Mouse (Mus musculus) CH12.LX (cell line): ENCODE measurements around the gene Krt20. TPM values are rescaled to one million over a fixed set of nuclear protein-coding genes. Genes with fewer than 3 reads are reported as not detected.

Experiments used
- DNase-seq: peaks from one replicate; pipeline ENCODE4 v3.0.0-alpha.2; 2013; ENCODE audit errors: extremely low read depth
- H3K27ac ChIP-seq: 2 replicates; pipeline ENCODE4 v1.5.1; 2012; ENCODE audit warnings: low read depth, mild to moderate bottlenecking, control low read depth, moderate library complexity; ENCODE audit not compliant: insufficient read depth
- H3K27me3 ChIP-seq: replicated peaks from 2 replicates; pipeline ENCODE3; 2012; ENCODE audit warnings: inconsistent platforms
- H3K36me3 ChIP-seq, 2 experiments: replicated peaks in 1 of 2; 2 replicates each; pipeline versions ENCODE3 to v1.6.1; 2012; ENCODE audit warnings: inconsistent platforms in 1 of 2, low read length in 1 of 2, mild to moderate bottlenecking in 1 of 2, mixed read lengths in 1 of 2, moderate library complexity in 1 of 2; ENCODE audit not compliant: control insufficient read depth in 1 of 2, insufficient read depth in 1 of 2
- H3K4me1 ChIP-seq, 2 experiments: 2 replicates each; pipeline ENCODE4 v1.6.1; 2012; ENCODE audit warnings: inconsistent platforms in 1 of 2, moderate library complexity in 1 of 2; ENCODE audit not compliant: insufficient read depth in 2 of 2, control insufficient read depth in 1 of 2
- H3K4me2 ChIP-seq: 2 replicates; pipeline ENCODE4 v1.6.1; 2012; ENCODE audit warnings: low read depth, mild to moderate bottlenecking, control low read depth; ENCODE audit not compliant: poor library complexity, insufficient read depth, severe bottlenecking
- H3K4me3 ChIP-seq, 3 experiments: fragments of 150-350 bp in 1 of 3; sonication (generic) in 1 of 3; replicated peaks in 1 of 3; 2 replicates each; pipeline versions ENCODE3 to v1.5.1; 2011 to 2012; ENCODE audit warnings: low read depth in 2 of 3, low read length in 2 of 3, mild to moderate bottlenecking in 2 of 3, moderate library complexity in 2 of 3, control low read depth in 1 of 3, improper control_type of control experiment in 1 of 3, inconsistent platforms in 1 of 3, mixed read lengths in 1 of 3; ENCODE audit not compliant: poor library complexity in 1 of 3
- H3K79me2 ChIP-seq: replicated peaks from 2 replicates; pipeline ENCODE4 v1.6.1; 2012; ENCODE audit warnings: mild to moderate bottlenecking, moderate library complexity; ENCODE audit not compliant: control insufficient read depth, poor library complexity, insufficient read depth, severe bottlenecking; ENCODE audit errors: extremely low read depth
- H3K9ac ChIP-seq: 2 replicates; pipeline ENCODE4 v1.6.1; 2012; ENCODE audit warnings: low read depth, mild to moderate bottlenecking, control low read depth, moderate library complexity; ENCODE audit not compliant: insufficient read depth
- H3K9me3 ChIP-seq: replicated peaks from 2 replicates; pipeline ENCODE3; 2012; ENCODE audit warnings: low read length, inconsistent platforms, mixed read lengths
- BHLHE40 ChIP-seq: IDR thresholded peaks from 2 replicates; pipeline ENCODE4 v1.6.1; 2011; ENCODE audit warnings: mild to moderate bottlenecking, low read depth, low read length, improper control_type of control experiment
- CHD1 ChIP-seq: IDR thresholded peaks from 2 replicates; pipeline ENCODE4 v1.6.1; 2012; ENCODE audit warnings: low read depth, low read length, improper control_type of control experiment, inconsistent platforms
- CHD2 ChIP-seq: IDR thresholded peaks from 2 replicates; pipeline ENCODE4 v1.6.1; 2011; ENCODE audit warnings: low read length, improper control_type of control experiment
- CTCF ChIP-seq, 2 experiments: IDR thresholded peaks in 1 of 2; conservative IDR thresholded peaks in 1 of 2; 2 replicates each; pipeline ENCODE4 v1.5.1; 2011 to 2012; ENCODE audit warnings: low read depth in 2 of 2, low read length in 2 of 2, improper control_type of control experiment in 1 of 2, inconsistent platforms in 1 of 2, mild to moderate bottlenecking in 1 of 2, moderate library complexity in 1 of 2
- E2F4 ChIP-seq: IDR thresholded peaks from 2 replicates; pipeline ENCODE4 v1.6.1; 2011; ENCODE audit warnings: low read depth, low read length, improper control_type of control experiment; ENCODE audit not compliant: insufficient replicate concordance
- ELF1 ChIP-seq: IDR thresholded peaks from 2 replicates; pipeline ENCODE4 v1.6.1; 2014; ENCODE audit warnings: low read depth, mild to moderate bottlenecking, inconsistent platforms, low read length, improper control_type of control experiment
- HCFC1 ChIP-seq: IDR thresholded peaks from 2 replicates; pipeline ENCODE4 v1.6.1; 2012; ENCODE audit warnings: low read depth, mild to moderate bottlenecking, inconsistent platforms, low read length, improper control_type of control experiment
- IRF4 ChIP-seq: IDR thresholded peaks from 2 replicates; pipeline ENCODE4 v1.6.1; 2014; ENCODE audit warnings: low read depth, mild to moderate bottlenecking, inconsistent platforms, low read length, improper control_type of control experiment
- JUND ChIP-seq: conservative IDR thresholded peaks from 2 replicates; pipeline ENCODE4 v1.6.1; 2011; ENCODE audit warnings: low read depth, low read length, improper control_type of control experiment
- KAT2A ChIP-seq: IDR thresholded peaks from 2 replicates; pipeline ENCODE4 v1.6.1; 2012; ENCODE audit warnings: low read length, improper control_type of control experiment, inconsistent platforms; ENCODE audit not compliant: insufficient replicate concordance
- MAFK ChIP-seq: IDR thresholded peaks from 2 replicates; pipeline ENCODE4 v1.6.1; 2011; ENCODE audit warnings: low read length, improper control_type of control experiment; ENCODE audit not compliant: insufficient replicate concordance
- MAX ChIP-seq: IDR thresholded peaks from 2 replicates; pipeline ENCODE4 v1.6.1; 2011; ENCODE audit warnings: low read length, improper control_type of control experiment
- MAZ ChIP-seq: IDR thresholded peaks from 2 replicates; pipeline ENCODE4 v1.6.1; 2012; ENCODE audit warnings: low read depth, mild to moderate bottlenecking, inconsistent platforms, low read length, improper control_type of control experiment, moderate library complexity
- MXI1 ChIP-seq: IDR thresholded peaks from 2 replicates; pipeline ENCODE4 v1.6.1; 2011; ENCODE audit warnings: mild to moderate bottlenecking, low read depth, low read length, improper control_type of control experiment
- MYC ChIP-seq: IDR thresholded peaks from 2 replicates; pipeline ENCODE4 v1.6.1; 2011; ENCODE audit warnings: low read depth, mild to moderate bottlenecking, improper control_type of control experiment, low read length
- NELFE ChIP-seq: IDR thresholded peaks from 2 replicates; pipeline ENCODE4 v1.6.1; 2011; ENCODE audit warnings: low read depth, low read length, improper control_type of control experiment
- NRF1 ChIP-seq: IDR thresholded peaks from 2 replicates; pipeline ENCODE4 v1.6.1; 2014; ENCODE audit warnings: low read depth, mild to moderate bottlenecking, inconsistent platforms, low read length, improper control_type of control experiment, moderate library complexity
- POLR2A ChIP-seq: IDR thresholded peaks from 2 replicates; pipeline ENCODE4 v1.6.1; 2011; ENCODE audit warnings: low read depth, mild to moderate bottlenecking, improper control_type of control experiment, low read length
- POLR2AphosphoS2 ChIP-seq: IDR thresholded peaks from 2 replicates; pipeline ENCODE4 v1.6.1; 2011; ENCODE audit warnings: low read depth, low read length, improper control_type of control experiment
- SIN3A ChIP-seq: IDR thresholded peaks from 2 replicates; pipeline ENCODE4 v1.6.1; 2012; ENCODE audit warnings: low read length, improper control_type of control experiment, inconsistent platforms
- TBP ChIP-seq: conservative IDR thresholded peaks from 2 replicates; pipeline ENCODE4 v1.6.1; 2011; ENCODE audit warnings: low read depth, low read length, improper control_type of control experiment
- UBTF ChIP-seq: IDR thresholded peaks from 2 replicates; pipeline ENCODE4 v1.6.1; 2012; ENCODE audit warnings: low read depth, mild to moderate bottlenecking, inconsistent platforms, low read length, improper control_type of control experiment, moderate library complexity
- USF1 ChIP-seq: IDR thresholded peaks from 2 replicates; pipeline ENCODE4 v1.6.1; 2014; ENCODE audit warnings: low read depth, mild to moderate bottlenecking, inconsistent platforms, low read length, improper control_type of control experiment
- USF2 ChIP-seq: conservative IDR thresholded peaks from 2 replicates; pipeline ENCODE4 v1.6.1; 2011; ENCODE audit warnings: low read depth, low read length, improper control_type of control experiment
- ZC3H11A ChIP-seq: IDR thresholded peaks from 2 replicates; pipeline ENCODE4 v1.6.1; 2012; ENCODE audit warnings: low read depth, mild to moderate bottlenecking, inconsistent platforms, low read length, improper control_type of control experiment
- ZKSCAN1 ChIP-seq: IDR thresholded peaks from 2 replicates; pipeline ENCODE4 v1.6.1; 2012; ENCODE audit warnings: low read depth, inconsistent platforms, low read length, improper control_type of control experiment, borderline replicate concordance
- ZMIZ1 ChIP-seq: IDR thresholded peaks from 2 replicates; pipeline ENCODE4 v1.6.1; 2012; ENCODE audit warnings: low read depth, mild to moderate bottlenecking, inconsistent platforms, low read length, improper control_type of control experiment
- ZNF384 ChIP-seq: IDR thresholded peaks from 2 replicates; pipeline ENCODE4 v1.6.1; 2012; ENCODE audit warnings: low read depth, low read length, improper control_type of control experiment, inconsistent platforms
- dilution Hi-C: fragments of 300-500 bp; cut with MboI; formaldehyde crosslinking; loops from 2 replicates; pipeline ENCODE4 v1.14.3; 2020; ENCODE audit warnings: low sequenced_read_pairs; ENCODE audit not compliant: extremely low pct_unique_long_range_greater_than_20kb, extremely low pct_ligation_motif_present
- in situ Hi-C: fragments of 300-500 bp; cut with MboI; formaldehyde crosslinking; loops from 3 replicates; pipeline ENCODE4 v1.14.3; 2019; ENCODE audit warnings: low sequenced_read_pairs, low pct_ligation_motif_present, low pct_unique_long_range_greater_than_20kb, mixed read lengths
- polyA plus RNA-seq: library from polyadenylated mRNA; unstranded; fragments of >175 nt; gene quantifications from 2 replicates; pipeline ENCODE4 v1.2.1, GENCODE M21; 2012; ENCODE audit warnings: low read depth; ENCODE audit not compliant: insufficient read length
- total RNA-seq, 2 experiments: library from RNA; depleted of rRNA; stranded (reverse); fragments of 300-350 nt in 1 of 2; fragments of >200 nt in 1 of 2; gene quantifications; 2 replicates each; pipeline ENCODE4 v1.2.3; 2012 to 2014

Krt20 gene
- total and polyA plus RNA-seq, 3 experiments: not detected

GRCm38 (mm10) chr11:99471946-99472345, 34.0 kb upstream of the Krt20 start:
- Histone ChIP-seq H3K36me3 (no peaks in the 10 kb centered on the region), H3K9ac (no peak overlapping the region), H3K9me3 (no peaks in the 10 kb centered on the region), H3K4me3 (no peak overlapping the region), H3K27me3 (peaks cover 87% of the 10 kb centered on the region), H3K4me1 (no peaks in the 10 kb centered on the region), H3K4me2 (no peak overlapping the region), H3K79me2 (no peaks in the 10 kb centered on the region), H3K27ac (no peak overlapping the region)
- TF ChIP-seq TBP: no peak
- no peak for TF ChIP-seq ELF1
- no peak for TF ChIP-seq CHD2
- no peak for TF ChIP-seq IRF4
- no peak for TF ChIP-seq MAFK
- TF ChIP-seq MYC: no peak
- no peak for TF ChIP-seq CHD1
- TF ChIP-seq UBTF: no peak
- no peak for TF ChIP-seq ZMIZ1
- TF ChIP-seq BHLHE40: no peak
- no peak for TF ChIP-seq NELFE
- TF ChIP-seq HCFC1: no peak
- TF ChIP-seq MAZ: no peak
- no peak for TF ChIP-seq MAX
- TF ChIP-seq KAT2A: no peak
- no peak for TF ChIP-seq POLR2A
- no peak for TF ChIP-seq E2F4
- in situ Hi-C loops: no loop called here
- no peak for DNase-seq
- dilution Hi-C loops: no loop called here

- in situ Hi-C loops (loop anchor here (10.0 kb wide), 2 partner anchors 536 to 826 kb away; no protein-coding TSS in a partner anchor), dilution Hi-C loops (no loop called here)
- Histone ChIP-seq H3K9ac (no peak overlapping the region), H3K4me3 (no peak overlapping the region), H3K27ac (no peak overlapping the region), H3K79me2 (no peaks in the 10 kb centered on the region), H3K4me2 (no peak overlapping the region), H3K36me3 (no peaks in the 10 kb centered on the region), H3K27me3 (peaks cover 85% of the 10 kb centered on the region), H3K4me1 (no peaks in the 10 kb centered on the region), H3K9me3 (no peaks in the 10 kb centered on the region)
- no peak for DNase-seq
- TF ChIP-seq SIN3A (no peak), UBTF (no peak), NRF1 (no peak), POLR2AphosphoS2 (no peak), MXI1 (no peak), CTCF (conservative IDR thresholded peaks at IDR 0.05 in 1 of 2, IDR thresholded peaks at IDR 0.05 in 1 of 2; ENCODE audit: low read depth in 2 of 2, low read length in 2 of 2) (no peak), JUND (no peak), MAX (no peak), ZKSCAN1 (no peak), NELFE (no peak), ZNF384 (no peak), HCFC1 (no peak), ZMIZ1 (no peak), TBP (no peak), USF1 (no peak), POLR2A (no peak), ZC3H11A (no peak), USF2 (no peak)
Measured at GRCm38 (mm10) chr11:99469228-99469627, 31.3 kb upstream of the Krt20 start.
